Mouse (Mus musculus): ENCODE data around the gene Nes.

Gene Nes

DNA sequence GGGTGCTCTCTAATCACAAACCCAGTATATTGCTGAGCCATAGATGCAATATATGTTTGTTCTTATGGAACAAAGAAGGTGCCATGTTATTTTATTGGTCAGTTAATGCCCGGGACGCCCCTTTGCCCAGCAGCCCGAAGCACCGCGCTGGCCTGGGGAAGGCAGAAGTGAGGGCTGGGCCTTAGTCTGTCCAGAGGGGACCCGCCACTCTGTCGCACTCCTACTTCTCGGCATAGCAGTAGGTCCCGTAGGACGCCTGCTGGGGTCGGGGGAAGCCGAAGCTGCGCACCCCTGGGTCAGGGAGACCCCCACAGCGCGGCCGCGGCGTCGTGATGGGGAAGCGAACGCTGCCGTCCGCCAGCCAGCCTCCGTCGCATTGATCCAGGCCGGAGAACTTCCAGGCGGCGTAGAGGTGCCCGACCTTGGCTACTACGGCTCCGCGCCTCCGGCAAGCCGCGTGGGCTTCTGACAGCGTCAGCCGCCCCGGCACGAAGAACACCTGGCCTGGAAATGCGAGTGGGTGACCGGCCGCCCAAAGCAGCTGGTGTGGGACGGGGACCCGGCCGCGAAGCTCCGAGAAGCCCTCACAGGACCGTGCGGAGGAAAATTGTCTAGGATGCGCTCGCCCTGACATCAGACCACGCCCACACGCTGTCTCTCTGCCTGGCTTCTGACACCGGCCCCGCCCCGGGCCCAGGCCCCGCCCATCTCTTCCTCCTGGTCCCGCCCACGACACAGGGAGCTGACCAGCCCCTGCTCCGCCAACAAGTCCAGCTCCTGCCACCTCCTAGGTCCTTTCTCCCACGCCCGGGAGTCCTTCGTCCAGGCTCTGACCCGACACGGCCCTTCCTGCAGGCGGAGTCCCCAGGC is 51.7 kb downstream of the Nes start:
- peak; percentile 95 for DNase-seq (ENCODE audit: low spot score)

DNA sequence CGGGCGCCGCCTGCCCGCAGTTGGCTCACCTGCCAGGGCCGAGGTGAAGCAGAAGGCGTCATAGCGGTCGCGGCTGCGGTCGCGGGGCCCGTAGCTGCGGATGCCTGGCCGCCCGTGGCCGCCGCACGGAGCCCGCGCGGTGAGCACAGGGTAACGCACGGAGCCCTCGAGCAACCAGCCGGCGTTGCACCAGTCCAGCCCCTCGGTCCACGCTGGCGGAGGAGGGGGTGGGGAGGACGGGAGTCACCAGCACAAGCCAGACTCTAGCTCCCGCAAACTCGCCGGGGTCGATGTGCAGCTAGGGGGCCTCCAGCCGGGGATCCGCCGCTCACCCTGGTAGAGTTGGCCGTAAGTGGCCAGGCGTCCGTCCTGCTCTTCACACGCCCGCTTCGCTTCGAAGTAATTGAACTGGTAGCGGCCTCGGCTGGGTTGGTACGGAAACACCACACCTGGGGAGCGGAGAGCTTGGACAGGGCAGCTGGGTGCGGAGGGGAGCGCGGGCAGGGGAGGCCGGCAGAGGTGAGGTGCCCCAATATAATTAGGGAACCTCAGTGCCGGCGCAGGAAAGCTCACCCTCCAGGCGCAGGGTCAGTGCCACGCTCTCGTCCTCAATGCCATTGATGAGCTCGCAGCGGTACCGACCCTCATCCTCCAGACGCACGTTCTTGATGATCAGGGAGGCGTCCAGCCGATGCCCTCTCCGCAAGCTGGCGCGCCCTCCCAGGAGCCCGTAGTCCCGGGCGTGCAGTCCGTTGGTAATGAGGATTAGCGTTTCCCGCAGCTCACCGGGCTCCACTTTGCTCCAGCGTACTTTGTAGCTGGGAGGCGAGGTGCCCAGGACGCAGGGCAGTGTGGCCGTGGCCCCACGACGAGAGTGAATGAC is 52.6 kb downstream of the Nes start:
- DNase-seq (ENCODE audit: low spot score), result peak; percentile 35

GRCm38 (mm10) chr3:88026823-88027222 is 55.9 kb downstream of the Nes start:
- no peak for DNase-seq (ENCODE audit: low spot score)

DNA sequence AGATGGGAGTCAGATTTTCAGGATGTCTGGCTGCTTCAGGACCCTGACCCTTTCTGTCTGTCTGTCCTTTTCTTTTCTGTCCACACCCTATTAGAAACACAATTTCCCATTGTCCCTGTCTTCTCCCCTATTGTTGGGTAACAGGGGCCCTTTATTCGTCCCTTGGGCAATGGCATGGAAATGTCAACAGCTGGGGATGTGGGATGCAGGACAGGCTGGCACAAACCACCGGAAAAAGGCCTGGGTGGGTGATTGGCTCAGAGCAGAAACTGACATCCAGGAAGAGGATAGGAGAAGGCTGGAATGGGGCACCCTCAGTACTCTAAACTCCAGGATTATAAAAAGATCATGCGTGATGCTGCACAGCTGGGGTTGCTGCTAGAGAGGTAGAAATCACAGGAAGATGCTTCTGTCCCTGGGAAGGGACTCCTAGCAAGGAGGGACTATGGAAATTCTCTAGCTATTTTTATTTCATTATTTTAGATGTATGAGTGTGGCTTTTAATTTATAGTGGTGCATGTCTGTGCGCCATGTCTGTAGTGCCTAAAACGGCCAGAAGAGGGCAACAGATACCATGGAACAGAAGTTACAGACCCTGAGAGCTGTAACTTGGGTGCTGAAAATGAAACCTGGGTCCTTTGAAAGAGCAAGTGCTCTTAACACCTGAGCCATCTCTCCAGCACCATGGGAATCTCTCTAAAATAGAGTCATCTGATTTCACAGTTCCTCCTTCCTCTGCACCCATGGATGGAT is 56.7 kb downstream of the Nes start, which contains the start of gene Hapln2:
TSS of gene Hapln2 (minus strand) at position 150 of the 753 bp plus-strand sequence.
- peak; percentile 29 for DNase-seq (ENCODE audit: low spot score)
